Mouse (Mus musculus) gastrocnemius, postnatal 36 days (tissue): Measurements from ENCODE around the gene Arid3c. TPM values are rescaled to one million over a fixed set of nuclear protein-coding genes. Genes with fewer than 3 reads are reported as not detected.
"Not testable (repeated sequence)": the region's sequence is repeated elsewhere in the genome, so short reads cannot be mapped to it uniquely, and the experiment has no call there.

ENCODE experiments used
- DNase-seq, 2 experiments: peaks; one replicate each; pipeline ENCODE4 v3.0.0; 2022
- intact Hi-C: fragments of 180-260 bp; cut with DNase I; formaldehyde crosslinking; loops from one replicate; pipeline ENCODE4 v1.15.1; 2025
- total RNA-seq, 2 experiments: library from RNA; stranded (reverse); gene quantifications; 2 replicates each; pipeline ENCODE4 v1.2.3; 2021

Gene Arid3c
- total RNA-seq, 2 experiments from 2014 or later, result not detected

DNA sequence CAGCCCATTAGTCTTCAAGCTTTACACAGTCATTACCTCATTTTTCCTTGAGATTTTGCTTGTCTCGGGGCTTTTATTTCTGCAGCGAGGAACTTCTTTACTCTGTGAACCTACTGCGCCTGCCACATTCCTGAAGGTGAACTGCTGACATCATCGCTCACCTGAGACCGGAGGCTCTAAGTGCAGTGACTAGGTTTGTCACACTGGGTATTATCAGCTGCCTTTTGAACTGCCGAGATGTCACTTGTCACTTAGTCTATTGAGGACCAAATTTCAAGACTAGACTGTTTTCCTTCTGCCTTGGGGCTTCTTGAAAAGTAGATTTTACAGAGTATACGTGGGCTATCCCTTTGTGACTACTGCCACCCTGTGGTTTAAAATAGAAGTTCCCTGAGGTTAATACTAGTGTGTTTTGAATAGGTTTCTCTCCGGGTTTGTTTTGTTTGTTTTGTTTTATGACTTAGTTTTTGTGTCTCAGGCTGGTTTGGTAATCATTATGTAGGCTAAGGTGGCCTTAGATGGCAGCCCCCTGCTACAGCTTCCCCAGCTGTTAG, 22.7 kb downstream of the Arid3c start:
- no peak for DNase-seq
- intact Hi-C loops, result loop anchor here (5.0 kb wide), 4 partner anchors 51 to 186 kb away; no protein-coding TSS in a partner anchor

DNA sequence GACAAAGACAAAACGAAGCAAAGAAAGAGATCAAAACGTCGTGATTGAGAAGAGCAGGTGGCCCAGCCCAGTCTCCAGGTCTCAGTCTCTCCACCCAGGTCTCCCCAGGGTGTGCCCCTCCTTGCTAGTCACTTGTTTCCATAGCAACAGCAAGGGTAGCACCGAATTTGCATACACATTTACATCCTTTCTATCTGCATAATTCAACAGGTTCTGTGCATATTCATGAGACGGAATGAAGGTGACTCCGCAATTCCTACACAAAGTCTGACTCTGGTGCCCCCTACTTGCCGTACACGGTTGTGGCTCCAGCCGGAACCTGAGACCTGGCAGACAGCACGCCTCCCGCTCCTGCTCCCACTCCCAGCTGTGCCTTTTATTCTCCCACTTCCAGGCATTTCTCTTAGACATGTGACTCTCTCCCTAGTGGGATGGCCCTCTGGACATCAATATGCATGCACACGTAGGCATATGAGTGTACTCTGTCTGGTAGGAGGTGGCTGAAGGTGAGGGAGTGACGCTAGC, 23.9 kb downstream of the Arid3c start:
- intact Hi-C loops, result loop anchor here (5.0 kb wide), 4 partner anchors 50 to 185 kb away; no protein-coding TSS in a partner anchor
- peak; percentile 44 to 54 for DNase-seq

DNA sequence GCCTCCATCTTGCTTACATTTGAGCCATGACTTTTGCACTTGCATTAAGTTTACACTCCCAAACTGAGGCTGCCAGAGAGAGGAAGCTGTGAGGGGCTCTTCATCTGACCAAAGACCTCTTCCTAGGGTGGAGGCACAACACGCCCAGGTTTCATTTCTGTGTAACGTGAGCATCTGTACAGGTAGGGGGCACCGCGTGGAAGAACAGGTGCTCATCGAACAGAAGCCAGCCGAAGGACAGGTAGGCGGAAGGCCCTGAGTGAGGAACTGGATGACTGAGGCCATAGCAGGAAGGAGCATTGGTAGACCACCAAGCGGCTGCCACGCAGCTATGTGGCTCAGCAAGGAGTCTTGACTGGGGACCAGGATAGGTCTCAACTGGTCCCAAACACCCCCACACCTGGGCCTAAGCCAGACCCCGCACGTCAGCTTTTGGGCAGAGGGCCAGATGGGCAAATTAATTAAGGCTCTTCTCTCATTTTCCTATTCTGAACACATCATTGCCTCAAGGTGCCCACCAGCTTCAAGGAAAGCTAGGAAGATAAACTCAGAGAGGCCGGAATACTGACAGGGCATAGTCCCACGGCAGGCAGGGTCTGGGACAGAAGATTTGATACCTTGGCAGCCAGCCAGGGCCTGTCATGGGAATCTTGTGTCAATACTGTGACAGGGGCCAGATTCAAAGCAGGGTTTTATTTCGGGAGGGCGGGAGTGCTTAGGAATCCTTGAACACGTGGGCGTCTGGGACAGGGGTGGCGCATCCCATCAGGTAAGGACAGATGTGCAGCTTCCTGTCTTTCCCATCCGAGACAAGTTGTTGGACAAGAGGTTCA, 24.8 kb downstream of the Arid3c start:
- intact Hi-C loops, result loop anchor here (5.0 kb wide), 4 partner anchors 49 to 184 kb away; no protein-coding TSS in a partner anchor
- DNase-seq, result no peak

DNA sequence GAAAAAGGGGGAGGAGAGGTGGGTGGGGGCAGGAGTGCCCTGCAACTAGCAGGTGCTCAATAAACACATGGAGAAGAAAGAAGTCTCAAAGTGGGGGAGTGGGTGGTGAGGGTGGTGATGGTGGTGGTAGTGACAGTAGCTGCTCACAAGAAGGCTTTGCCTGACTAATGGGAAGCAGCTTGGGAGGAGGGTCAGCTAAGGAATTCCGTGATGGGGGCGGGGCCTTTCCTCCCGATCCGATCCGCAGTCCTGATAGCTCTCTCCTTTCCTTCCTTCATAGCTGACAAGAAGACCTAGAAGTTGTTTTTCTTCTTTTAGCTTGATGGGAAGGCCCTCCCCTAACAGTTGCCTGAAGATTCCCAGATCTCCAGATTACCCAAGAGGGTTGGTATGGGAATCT, 26.3 kb downstream of the Arid3c start:
- DNase-seq, result no peak
- intact Hi-C loops, result loop anchor here (5.0 kb wide), 4 partner anchors 47 to 182 kb away; no protein-coding TSS in a partner anchor

DNA sequence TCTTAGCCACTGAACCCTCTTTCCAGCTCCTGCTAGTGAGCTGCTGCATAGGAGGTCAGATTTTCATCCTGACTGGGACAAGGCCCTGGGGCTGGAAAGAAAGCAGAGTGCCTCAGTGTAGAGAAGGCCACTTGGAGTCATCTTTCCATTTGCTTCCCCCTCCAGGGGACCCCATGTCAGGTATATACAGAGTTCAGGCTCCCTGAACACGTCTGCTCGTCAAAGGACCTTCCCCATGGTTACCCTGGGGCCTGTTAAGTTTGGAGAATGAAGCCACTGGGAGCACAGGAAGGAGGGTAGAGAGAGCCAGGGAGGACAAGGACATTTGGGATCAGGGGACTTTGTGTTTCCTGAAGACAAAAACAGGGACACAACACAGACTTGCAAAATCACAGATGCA, 28.7 kb downstream of the Arid3c start:
- intact Hi-C loops, DNase-seq: not testable (repeated sequence)

DNA sequence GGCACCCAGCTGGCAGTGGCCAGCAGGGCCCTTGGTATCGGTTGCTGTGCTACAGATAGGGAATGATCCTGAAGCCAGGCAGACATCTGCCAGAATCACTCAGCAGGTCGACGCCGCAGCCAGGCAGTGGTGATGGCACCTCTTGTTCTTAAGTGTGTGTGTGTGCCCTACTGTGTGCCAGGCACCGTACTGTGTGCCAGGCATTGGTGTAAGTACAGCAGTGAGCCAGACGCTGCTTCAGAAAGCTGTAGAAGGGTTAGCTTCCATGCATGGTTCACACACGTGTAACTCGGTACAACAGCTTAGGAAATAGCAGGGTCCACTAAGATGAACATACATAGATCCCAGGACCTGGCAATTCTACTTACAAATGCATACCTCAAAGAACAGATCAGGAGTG, 30.7 kb downstream of the Arid3c start:
- intact Hi-C loops, result not testable (repeated sequence)

DNA sequence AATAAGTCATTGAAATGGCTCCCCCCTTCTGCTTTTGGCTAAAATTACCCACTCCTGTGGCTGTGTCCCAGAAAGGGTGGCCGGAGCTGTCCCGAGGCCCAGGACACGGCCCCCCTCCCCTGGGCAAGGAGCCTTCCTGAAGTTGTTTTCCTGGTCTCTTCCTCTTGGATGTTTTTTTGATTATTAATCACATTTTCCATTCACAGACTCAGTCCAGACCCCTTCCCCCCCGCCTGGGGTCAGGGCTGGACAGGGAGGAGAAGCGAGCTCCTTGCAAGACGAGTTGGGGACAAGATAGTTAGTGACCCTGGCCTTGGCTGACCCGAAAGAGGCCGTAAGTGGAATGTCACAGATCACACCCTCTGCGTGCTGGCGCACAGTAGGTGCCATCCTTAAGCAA, 31.2 kb downstream of the Arid3c start, which contains the start of gene Il11ra1:
Gene Il11ra1 (plus strand): TSS at position 207 of the 400 bp plus-strand sequence.
- DNase-seq, intact Hi-C loops: not testable (repeated sequence)

More for the DNA sequence above, 30.7 kb downstream of the Arid3c start:
- not testable (repeated sequence) for DNase-seq

DNA sequence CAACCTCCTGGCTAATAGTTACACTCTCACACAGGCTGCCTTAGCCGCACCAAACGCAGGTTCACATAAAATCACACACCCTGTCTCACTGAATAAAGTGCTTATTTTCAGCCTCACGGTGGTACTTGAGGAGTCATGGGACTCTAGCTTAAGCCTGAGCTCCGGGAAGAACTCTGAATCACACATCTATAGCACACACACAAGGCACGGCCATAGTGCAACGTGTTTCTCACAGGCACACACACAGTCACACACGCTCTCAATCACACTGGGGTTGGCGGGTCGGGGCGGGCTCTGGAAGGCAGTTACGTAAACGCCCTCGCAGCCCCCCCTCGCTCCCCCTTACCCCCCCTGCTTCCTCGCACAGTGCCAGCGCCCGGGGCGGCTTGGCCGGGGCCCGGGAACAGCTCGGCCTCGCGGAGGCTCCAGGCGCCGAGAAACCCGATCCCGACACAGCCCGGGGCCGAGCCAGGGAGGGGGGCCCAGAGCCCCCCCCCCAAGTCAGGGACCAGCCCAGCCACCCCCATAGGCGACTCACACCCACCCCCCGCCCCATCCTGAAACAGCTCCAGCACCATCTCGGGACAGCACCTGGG, 32.4 kb downstream of the Arid3c start:
- intact Hi-C loops, result not testable (repeated sequence)
- DNase-seq, result peak; percentile 56 to 79

DNA sequence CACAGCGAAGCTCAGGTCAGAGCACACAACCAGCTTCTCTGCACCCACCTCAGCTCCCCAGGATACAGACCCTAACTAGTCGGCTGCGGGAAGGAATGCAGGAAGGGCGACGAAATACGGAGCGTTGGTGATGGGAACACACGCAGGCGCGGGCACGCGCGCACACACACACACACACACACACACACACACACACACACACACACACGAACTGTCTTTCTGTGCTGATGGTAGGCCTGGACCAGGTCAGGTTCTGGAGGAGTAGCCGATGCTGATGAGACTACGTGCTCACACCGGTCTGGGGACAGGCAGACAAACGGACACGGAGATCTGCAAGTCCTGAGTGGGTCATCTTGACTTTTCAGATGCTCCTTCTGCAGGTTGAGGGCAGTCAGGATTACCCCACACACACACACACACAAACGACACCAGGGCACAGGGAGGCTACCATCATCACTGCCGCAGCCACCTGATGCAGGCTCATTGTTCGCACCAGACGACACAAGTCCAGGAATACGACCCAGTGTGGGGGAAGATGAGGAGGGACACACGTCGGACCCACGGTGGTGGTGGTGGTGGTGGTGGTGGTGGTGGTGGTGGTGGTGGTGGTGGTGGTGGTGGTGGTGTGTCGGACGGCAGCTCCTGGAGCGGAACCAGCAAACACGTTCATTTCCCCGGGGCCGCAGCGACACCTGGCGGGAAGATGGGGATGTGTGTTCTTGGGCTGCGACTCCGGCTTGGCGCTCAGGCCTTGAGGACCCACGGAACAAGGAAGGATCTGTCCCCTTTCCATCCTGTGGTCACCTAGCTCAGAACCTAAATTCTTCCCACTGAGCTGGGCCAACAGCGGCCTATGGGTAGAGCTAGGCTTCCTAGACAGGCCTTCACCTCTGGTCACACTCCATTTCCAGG, 33.8 kb downstream of the Arid3c start, which contains the start of gene Cntfr:
Gene Cntfr (minus strand): TSS at position 160 of the 912 bp plus-strand sequence.
- intact Hi-C loops, result not testable (repeated sequence)
- peak; percentile 82 to 85 for DNase-seq

DNA sequence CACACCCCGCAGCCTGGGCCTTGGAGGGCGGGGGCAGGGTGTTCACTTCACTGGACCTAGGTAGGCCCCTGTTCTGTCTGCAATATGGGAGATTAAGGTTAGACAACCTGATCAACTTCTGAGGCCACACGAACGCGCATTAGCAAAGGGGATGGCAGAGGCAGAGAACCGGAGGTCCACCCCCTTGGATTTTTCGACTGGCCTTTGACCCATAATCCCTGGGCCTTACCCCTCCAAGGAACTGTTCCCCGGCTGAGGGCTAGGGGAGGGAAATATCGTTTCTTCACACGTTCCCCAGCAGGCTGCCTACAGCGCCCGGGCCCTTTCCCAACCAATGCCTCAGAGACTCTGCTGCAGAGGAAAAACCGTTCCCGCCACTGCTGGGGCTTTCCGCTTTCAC, 34.5 kb downstream of the Arid3c start:
- intact Hi-C loops, DNase-seq: not testable (repeated sequence)

DNA sequence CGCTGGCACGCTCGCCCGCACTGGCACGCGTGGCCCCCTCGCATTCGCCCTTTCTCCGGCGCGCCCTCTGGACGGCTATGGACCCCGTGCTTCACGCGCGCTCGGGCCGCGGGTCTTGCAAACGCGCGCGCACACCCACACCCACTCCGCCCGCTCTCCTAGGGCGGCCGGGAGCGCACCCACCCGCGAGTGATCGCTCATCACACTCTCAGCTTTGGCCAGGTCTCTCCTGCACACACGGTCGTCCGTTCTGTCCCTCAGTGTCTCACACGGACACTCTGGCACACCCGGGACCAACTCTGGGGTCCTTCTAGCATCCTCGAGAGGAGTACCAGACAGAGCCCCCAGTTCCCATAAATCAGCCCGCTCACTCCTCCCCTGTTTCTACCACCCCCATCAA, 35.1 kb downstream of the Arid3c start:
- intact Hi-C loops, DNase-seq: not testable (repeated sequence)

DNA sequence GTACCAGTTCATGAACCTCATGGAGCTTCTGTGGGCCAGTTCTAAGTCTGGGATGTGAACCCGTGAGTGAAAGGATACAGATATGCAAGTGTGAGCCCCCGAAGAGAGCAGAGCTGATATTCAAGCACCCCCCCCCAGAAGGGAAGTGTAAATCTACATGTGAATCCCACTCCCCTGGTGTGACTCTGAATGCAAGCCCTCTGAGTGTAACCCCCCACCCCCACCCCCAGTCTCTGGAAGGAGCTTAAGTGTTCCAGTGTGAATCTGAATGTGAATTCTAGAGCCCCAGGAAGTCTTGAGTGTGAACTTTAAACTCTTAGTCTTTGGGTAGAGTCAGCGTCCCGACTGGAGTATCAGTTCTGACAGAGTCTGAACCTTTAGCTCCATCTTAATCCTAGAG, 37.4 kb downstream of the Arid3c start:
- intact Hi-C loops, DNase-seq: not testable (repeated sequence)

DNA sequence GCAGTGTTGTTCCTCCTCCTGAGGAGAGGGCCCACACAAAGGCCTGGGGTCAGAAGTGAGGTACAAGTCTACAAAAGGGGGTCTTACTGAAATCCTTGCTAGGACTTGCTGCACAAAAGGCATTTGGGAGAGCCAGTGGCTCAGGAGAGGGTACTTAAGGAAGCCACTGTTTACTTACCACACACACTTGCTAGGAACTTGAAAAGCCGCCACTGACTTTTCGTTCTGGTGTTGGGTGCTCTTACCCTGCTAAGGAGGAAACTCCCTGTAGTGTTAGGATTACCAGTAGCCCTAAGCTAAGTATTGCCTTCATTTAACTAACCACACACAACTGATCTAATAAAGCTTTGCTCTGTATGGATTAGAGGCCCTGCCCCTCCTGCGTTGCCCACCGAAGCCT, 40.9 kb downstream of the Arid3c start:
- intact Hi-C loops, result not testable (repeated sequence)

DNA sequence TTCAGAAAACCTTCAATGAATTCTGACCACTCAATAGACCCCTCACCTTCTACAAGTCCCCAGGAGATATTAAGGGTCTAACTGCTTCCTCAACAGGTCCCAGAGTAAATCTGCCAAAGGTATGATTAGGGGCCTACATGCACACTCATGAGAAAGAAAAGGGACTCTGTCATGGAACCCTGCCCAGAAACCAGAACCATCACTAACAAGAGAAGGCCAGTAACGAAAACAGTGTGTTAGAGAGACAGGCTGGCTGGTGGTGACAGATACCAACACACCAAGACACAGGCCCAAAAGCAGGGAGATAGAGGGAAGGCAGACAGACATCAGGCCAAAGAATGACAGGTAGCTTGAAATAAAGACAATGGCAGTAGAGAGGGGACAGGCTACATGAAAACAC, 42.4 kb downstream of the Arid3c start:
- intact Hi-C loops, DNase-seq: not testable (repeated sequence)

More for the DNA sequence above, 40.9 kb downstream of the Arid3c start:
- not testable (repeated sequence) for DNase-seq

DNA sequence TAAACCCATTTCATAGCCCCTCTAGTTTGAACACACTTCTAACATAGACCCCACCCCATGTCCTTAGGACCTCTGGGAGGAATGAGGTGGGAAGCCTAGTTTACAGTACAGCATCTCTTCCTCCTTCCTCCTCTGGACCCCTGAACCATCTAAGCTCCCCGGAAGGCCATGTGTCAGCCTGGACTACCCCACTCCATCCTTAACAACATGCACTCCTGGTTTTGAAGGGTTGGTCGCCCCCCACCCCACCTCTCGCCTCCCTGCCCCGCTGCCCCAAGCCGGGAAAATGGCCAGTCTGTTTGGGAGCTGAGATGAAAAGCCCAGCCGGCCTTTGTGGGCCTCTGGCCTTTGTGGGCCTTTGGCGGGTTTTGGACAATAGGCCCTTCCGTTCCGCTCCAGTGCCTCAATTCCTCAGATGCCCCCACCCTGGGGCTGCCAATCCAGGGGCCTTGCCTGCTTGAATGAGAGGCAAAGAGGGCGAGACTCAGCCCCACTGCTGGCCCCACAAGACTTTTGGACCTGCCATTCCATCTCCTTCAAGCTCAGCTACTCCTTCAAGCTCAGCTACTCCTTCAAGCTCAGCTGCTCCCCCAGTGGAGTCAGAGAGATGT, 45.0 kb downstream of the Arid3c start:
- DNase-seq, intact Hi-C loops: not testable (repeated sequence)

DNA sequence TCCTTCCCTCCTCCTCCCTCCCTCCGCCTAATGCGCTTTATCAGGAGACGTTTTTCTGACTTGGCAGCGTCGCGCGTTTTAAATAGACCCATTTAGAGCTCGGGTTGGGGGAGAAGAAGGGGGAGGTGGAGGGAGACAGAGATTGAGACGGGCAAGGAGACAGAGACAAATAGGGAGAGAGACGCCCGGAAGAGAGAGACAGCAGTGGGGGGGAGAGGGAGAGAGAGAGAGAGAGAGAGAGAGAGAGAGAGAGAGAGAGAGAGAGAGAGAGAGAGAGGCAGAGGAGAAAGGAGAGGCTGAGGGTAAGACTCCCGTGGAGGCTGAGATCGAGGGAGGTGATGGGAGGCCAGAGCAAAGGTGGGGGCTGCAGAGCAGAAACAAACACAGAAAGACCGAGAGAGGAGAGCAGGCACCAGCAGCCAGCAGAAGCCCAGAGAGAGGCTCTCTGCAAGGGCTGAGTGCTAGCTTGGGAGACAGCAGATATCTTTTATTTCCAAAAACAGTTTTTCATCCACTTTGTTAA, 46.0 kb downstream of the Arid3c start:
- intact Hi-C loops, DNase-seq: not testable (repeated sequence)

DNA sequence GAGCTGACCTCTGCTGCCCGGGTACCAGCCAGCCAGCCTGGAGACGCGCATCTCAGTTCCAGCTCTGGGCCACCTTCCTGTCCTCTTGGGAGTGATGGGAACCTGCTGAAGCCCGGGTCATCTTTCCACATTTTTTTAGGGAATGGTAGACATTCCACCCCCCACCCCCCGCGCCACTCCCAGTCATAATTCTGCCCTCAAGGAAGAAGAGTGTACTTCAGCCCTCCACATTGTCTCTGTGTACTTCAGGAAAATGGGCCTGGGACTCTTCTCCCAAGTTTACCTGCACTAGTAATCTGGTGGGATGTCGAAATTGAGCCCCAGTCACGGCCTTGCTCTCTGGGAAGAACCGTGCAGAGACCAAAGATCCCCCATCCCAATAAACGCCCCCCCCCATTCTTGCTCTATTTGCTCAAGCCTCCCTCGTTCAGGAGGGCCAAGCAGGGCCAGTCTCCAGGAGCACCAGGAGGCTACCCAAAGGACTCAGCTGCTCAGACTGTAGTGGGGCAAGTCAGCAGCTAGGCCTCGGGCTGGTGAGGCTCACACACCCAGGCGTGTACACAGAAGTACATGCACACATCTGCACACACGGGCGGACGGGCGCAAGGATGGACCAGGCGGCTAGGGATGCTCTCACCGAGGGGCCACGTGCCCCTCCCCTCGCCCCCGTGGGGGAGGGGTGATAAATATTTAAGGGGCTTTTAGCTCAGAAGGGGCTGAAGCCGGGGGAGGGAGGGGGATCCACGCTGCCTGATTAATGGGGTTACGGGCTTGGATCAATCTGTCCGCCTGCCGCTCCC, 46.6 kb downstream of the Arid3c start:
- intact Hi-C loops, DNase-seq: not testable (repeated sequence)

DNA sequence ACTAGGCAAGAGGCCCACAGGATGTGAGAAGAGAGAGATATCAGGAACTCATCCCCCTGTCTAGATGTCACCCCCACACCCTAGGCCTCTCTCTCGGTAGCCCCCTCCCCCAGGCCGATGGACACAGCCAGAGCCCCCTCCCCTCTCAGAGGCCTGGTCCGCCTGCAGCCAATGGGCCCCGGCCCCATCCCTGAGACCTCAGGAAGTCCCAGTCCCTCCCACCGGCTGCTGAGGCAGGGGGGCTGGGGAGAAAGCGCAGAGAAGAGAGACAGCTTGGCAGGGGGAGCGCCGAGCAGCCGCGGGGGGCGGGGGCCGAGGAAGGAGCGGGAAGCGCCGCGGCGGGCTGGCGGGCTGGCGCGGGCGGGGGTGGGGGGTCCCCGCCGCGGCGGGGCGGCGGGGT, 47.6 kb downstream of the Arid3c start:
- DNase-seq, intact Hi-C loops: not testable (repeated sequence)
